Mouse (Mus musculus) MEL (cell line): Measurements from ENCODE around the gene Clk3. TPM values are rescaled to one million over a fixed set of nuclear protein-coding genes. Genes with fewer than 3 reads are reported as not detected.

Source experiments
- DNase-seq: peaks from one replicate; pipeline ENCODE4 v3.0.0; 2011; ENCODE audit warnings: low read depth, low spot score
- H3K27ac ChIP-seq: 2 replicates; pipeline ENCODE4 v1.5.1; 2012; ENCODE audit warnings: low read depth, mild to moderate bottlenecking, control low read depth, low read length, moderate library complexity; ENCODE audit not compliant: control insufficient read depth
- H3K27me3 ChIP-seq, 2 experiments: fragments of 150-350 bp in 1 of 2; sonication (generic) in 1 of 2; 2 replicates each; pipeline ENCODE4 v1.6.1; 2012; ENCODE audit warnings: low read length in 2 of 2, mild to moderate bottlenecking in 2 of 2, improper control_type of control experiment in 1 of 2, moderate library complexity in 1 of 2; ENCODE audit not compliant: insufficient read depth in 2 of 2, control insufficient read depth in 1 of 2
- H3K36me3 ChIP-seq, 2 experiments: 2 replicates each; pipeline ENCODE4 v1.6.1; 2012 to 2014; ENCODE audit warnings: low read length in 2 of 2, improper control_type of control experiment in 1 of 2, inconsistent platforms in 1 of 2, mild to moderate bottlenecking in 1 of 2; ENCODE audit not compliant: insufficient read depth in 2 of 2, control insufficient read depth in 1 of 2
- H3K4me1 ChIP-seq, 2 experiments: fragments of 150-350 bp in 1 of 2; sonication (generic) in 1 of 2; 2 replicates each; pipeline ENCODE4 v1.6.1; 2012; ENCODE audit warnings: low read length in 2 of 2, improper control_type of control experiment in 1 of 2, mild to moderate bottlenecking in 1 of 2; ENCODE audit not compliant: insufficient read depth in 2 of 2, control insufficient read depth in 1 of 2
- H3K4me3 ChIP-seq, 2 experiments: fragments of 150-350 bp in 1 of 2; sonication (generic) in 1 of 2; 2 replicates each; pipeline ENCODE4 v1.5.1; 2012; ENCODE audit warnings: low read depth in 2 of 2, low read length in 2 of 2, mild to moderate bottlenecking in 2 of 2, moderate library complexity in 2 of 2, control low read depth in 1 of 2, improper control_type of control experiment in 1 of 2; ENCODE audit not compliant: control insufficient read depth in 1 of 2, insufficient read depth in 1 of 2
- H3K79me2 ChIP-seq: 2 replicates; pipeline ENCODE4 v1.6.1; 2012; ENCODE audit warnings: mild to moderate bottlenecking, low read length, moderate library complexity; ENCODE audit not compliant: control insufficient read depth, poor library complexity, insufficient read depth
- H3K9ac ChIP-seq: 2 replicates; pipeline ENCODE4 v1.6.1; 2012; ENCODE audit warnings: low read depth, mild to moderate bottlenecking, control low read depth, low read length, moderate library complexity; ENCODE audit not compliant: control insufficient read depth, poor library complexity, severe bottlenecking
- H3K9me3 ChIP-seq: fragments of 150-350 bp; sonication (generic); replicated peaks from 2 replicates; pipeline ENCODE4 v1.6.1; 2012; ENCODE audit warnings: mild to moderate bottlenecking, low read length, improper control_type of control experiment, moderate library complexity; ENCODE audit not compliant: insufficient read depth
- BHLHE40 ChIP-seq: IDR thresholded peaks from 2 replicates; pipeline ENCODE4 v1.6.1; 2012; ENCODE audit warnings: low read depth, mild to moderate bottlenecking, inconsistent platforms, low read length, improper control_type of control experiment, borderline replicate concordance
- CHD1 ChIP-seq: IDR thresholded peaks from 2 replicates; pipeline ENCODE4 v1.6.1; 2012; ENCODE audit warnings: low read depth, mild to moderate bottlenecking, inconsistent platforms, low read length, improper control_type of control experiment
- CHD2 ChIP-seq: IDR thresholded peaks from 2 replicates; pipeline ENCODE4 v1.6.1; 2011; ENCODE audit warnings: low read length, improper control_type of control experiment
- CTCF ChIP-seq, 3 experiments: IDR thresholded peaks in 2 of 3; conservative IDR thresholded peaks in 1 of 3; 2 replicates each; pipeline ENCODE4 v1.5.1; 2011 to 2012; ENCODE audit warnings: low read length in 3 of 3, low read depth in 2 of 3, mild to moderate bottlenecking in 2 of 3, improper control_type of control experiment in 1 of 3, inconsistent platforms in 1 of 3, mixed read lengths in 1 of 3, moderate library complexity in 1 of 3; ENCODE audit not compliant: control insufficient read depth in 1 of 3, insufficient read depth in 1 of 3, poor library complexity in 1 of 3, severe bottlenecking in 1 of 3
- E2F4 ChIP-seq: IDR thresholded peaks from 2 replicates; pipeline ENCODE4 v1.6.1; 2011; ENCODE audit warnings: low read depth, low read length, improper control_type of control experiment, borderline replicate concordance
- ELF1 ChIP-seq: IDR thresholded peaks from 2 replicates; pipeline ENCODE4 v1.6.1; 2014; ENCODE audit warnings: low read depth, mild to moderate bottlenecking, inconsistent platforms, low read length, improper control_type of control experiment, moderate library complexity
- GABPA ChIP-seq: IDR thresholded peaks from 2 replicates; pipeline ENCODE4 v1.6.1; 2012; ENCODE audit warnings: low read depth, mild to moderate bottlenecking, inconsistent platforms, low read length, improper control_type of control experiment, moderate library complexity
- GATA1 ChIP-seq: IDR thresholded peaks from 2 replicates; pipeline ENCODE4 v1.6.1; 2011; ENCODE audit warnings: low read depth, low read length, improper control_type of control experiment
- JUND ChIP-seq: IDR thresholded peaks from 2 replicates; pipeline ENCODE4 v1.6.1; 2011; ENCODE audit warnings: low read depth, mild to moderate bottlenecking, improper control_type of control experiment, low read length
- KAT2A ChIP-seq: conservative IDR thresholded peaks from 2 replicates; pipeline ENCODE4 v1.6.1; 2012; ENCODE audit warnings: low read depth, low read length, improper control_type of control experiment, inconsistent platforms
- MAFK ChIP-seq: IDR thresholded peaks from 2 replicates; pipeline ENCODE4 v1.6.1; 2011; ENCODE audit warnings: low read depth, mild to moderate bottlenecking, low read length, improper control_type of control experiment, borderline replicate concordance
- MAX ChIP-seq: IDR thresholded peaks from 2 replicates; pipeline ENCODE4 v1.6.1; 2011; ENCODE audit warnings: low read length, improper control_type of control experiment
- MAZ ChIP-seq: IDR thresholded peaks from 2 replicates; pipeline ENCODE4 v1.6.1; 2012; ENCODE audit warnings: low read depth, mild to moderate bottlenecking, inconsistent platforms, low read length, improper control_type of control experiment
- MEF2A ChIP-seq: IDR thresholded peaks from 2 replicates; pipeline ENCODE4 v1.6.1; 2014; ENCODE audit warnings: low read depth, mild to moderate bottlenecking, inconsistent platforms, low read length, improper control_type of control experiment; ENCODE audit not compliant: poor library complexity, insufficient replicate concordance, severe bottlenecking; ENCODE audit errors: extremely low read depth
- MXI1 ChIP-seq: IDR thresholded peaks from 2 replicates; pipeline ENCODE4 v1.6.1; 2011; ENCODE audit warnings: mild to moderate bottlenecking, low read depth, low read length, improper control_type of control experiment
- MYB ChIP-seq: IDR thresholded peaks from 2 replicates; pipeline ENCODE4 v1.6.1; 2011; ENCODE audit warnings: mild to moderate bottlenecking, low read depth, low read length, improper control_type of control experiment
- MYC ChIP-seq: IDR thresholded peaks from 2 replicates; pipeline ENCODE4 v1.6.1; 2011; ENCODE audit warnings: low read depth, mild to moderate bottlenecking, low read length, improper control_type of control experiment, moderate library complexity
- NELFE ChIP-seq: IDR thresholded peaks from 2 replicates; pipeline ENCODE4 v1.6.1; 2011; ENCODE audit warnings: low read depth, low read length, improper control_type of control experiment
- POLR2A ChIP-seq, 2 experiments: IDR thresholded peaks; 2 replicates each; pipeline ENCODE4 v1.6.1; 2011 to 2012; ENCODE audit warnings: low read length in 2 of 2, mild to moderate bottlenecking in 2 of 2, control low read depth in 1 of 2, improper control_type of control experiment in 1 of 2, low read depth in 1 of 2, moderate library complexity in 1 of 2; ENCODE audit not compliant: control insufficient read depth in 1 of 2, insufficient read depth in 1 of 2, poor library complexity in 1 of 2
- POLR2AphosphoS2 ChIP-seq: IDR thresholded peaks from 2 replicates; pipeline ENCODE4 v1.6.1; 2011; ENCODE audit warnings: low read length, improper control_type of control experiment
- RAD21 ChIP-seq: IDR thresholded peaks from 2 replicates; pipeline ENCODE4 v1.6.1; 2011; ENCODE audit warnings: mild to moderate bottlenecking, low read depth, low read length, improper control_type of control experiment
- RCOR1 ChIP-seq: IDR thresholded peaks from 2 replicates; pipeline ENCODE4 v1.6.1; 2012; ENCODE audit warnings: low read depth, mild to moderate bottlenecking, inconsistent platforms, low read length, improper control_type of control experiment
- SMC3 ChIP-seq: IDR thresholded peaks from 2 replicates; pipeline ENCODE4 v1.6.1; 2011; ENCODE audit warnings: low read depth, low read length, improper control_type of control experiment
- TAL1 ChIP-seq: IDR thresholded peaks from 2 replicates; pipeline ENCODE4 v1.6.1; 2012; ENCODE audit warnings: mild to moderate bottlenecking, inconsistent platforms, low read length, moderate library complexity, mixed read lengths
- TBP ChIP-seq: IDR thresholded peaks from 2 replicates; pipeline ENCODE4 v1.8.0; 2011; ENCODE audit warnings: low read depth, low read length, improper control_type of control experiment
- TCF12 ChIP-seq: IDR thresholded peaks from 2 replicates; pipeline ENCODE4 v1.6.1; 2014; ENCODE audit warnings: low read depth, mild to moderate bottlenecking, inconsistent platforms, low read length, improper control_type of control experiment, moderate library complexity
- UBTF ChIP-seq: IDR thresholded peaks from 2 replicates; pipeline ENCODE4 v1.6.1; 2012; ENCODE audit warnings: low read depth, mild to moderate bottlenecking, inconsistent platforms, low read length, improper control_type of control experiment, moderate library complexity, borderline replicate concordance; ENCODE audit not compliant: insufficient read depth
- USF1 ChIP-seq: IDR thresholded peaks from 2 replicates; pipeline ENCODE4 v1.6.1; 2014; ENCODE audit warnings: low read depth, mild to moderate bottlenecking, inconsistent platforms, low read length, improper control_type of control experiment, moderate library complexity
- USF2 ChIP-seq, 2 experiments: IDR thresholded peaks; 2 replicates each; pipeline ENCODE4 v1.6.1; 2011 to 2012; ENCODE audit warnings: improper control_type of control experiment in 2 of 2, low read length in 2 of 2, borderline replicate concordance in 1 of 2, inconsistent platforms in 1 of 2, low read depth in 1 of 2, mild to moderate bottlenecking in 1 of 2; ENCODE audit not compliant: insufficient read depth in 1 of 2
- ZC3H11A ChIP-seq: IDR thresholded peaks from 2 replicates; pipeline ENCODE4 v1.6.1; 2012; ENCODE audit warnings: low read depth, mild to moderate bottlenecking, inconsistent platforms, low read length, improper control_type of control experiment
- ZKSCAN1 ChIP-seq: IDR thresholded peaks from 2 replicates; pipeline ENCODE4 v1.6.1; 2012; ENCODE audit warnings: low read depth, mild to moderate bottlenecking, inconsistent platforms, low read length, improper control_type of control experiment, moderate library complexity
- ZNF384 ChIP-seq: IDR thresholded peaks from 2 replicates; pipeline ENCODE4 v1.6.1; 2012; ENCODE audit warnings: low read depth, mild to moderate bottlenecking, inconsistent platforms, low read length, improper control_type of control experiment
- polyA plus RNA-seq, 2 experiments: library from polyadenylated mRNA; stranded (reverse) in 1 of 2; unstranded in 1 of 2; fragments of >175 nt in 1 of 2; fragments of >200 nt in 1 of 2; gene quantifications; 2 replicates each; pipeline versions ENCODE4 v1.2.1 to v1.2.4; 2012; ENCODE audit warnings: low replicate concordance in 2 of 2, low read depth in 1 of 2; ENCODE audit not compliant: insufficient read length in 2 of 2, insufficient read depth in 1 of 2, missing spikeins in 1 of 2
- total RNA-seq: library from RNA; depleted of rRNA; stranded (reverse); fragments of 300-350 nt; gene quantifications from 2 replicates; pipeline ENCODE4 v1.2.3, GENCODE M21; 2012

The Clk3 gene
- total and polyA plus RNA-seq, 3 experiments = 31.2 to 65.6 TPM; not detected in 1

GRCm38 (mm10) chr9:57774168-57774567 lies 8.5 kb upstream of the Clk3 start:
- TF ChIP-seq RCOR1 = no peak
- TF ChIP-seq ZC3H11A = peak; percentile 44
- no peak for TF ChIP-seq POLR2A (IDR thresholded peaks at IDR 0.05; ENCODE audit: control insufficient read depth in 1 of 2, insufficient read depth in 1 of 2, low read depth in 1 of 2, low read length in 2 of 2, poor library complexity in 1 of 2)
- TF ChIP-seq MYC = peak; percentile 89
- no peak for TF ChIP-seq CHD2
- no peak for TF ChIP-seq ELF1
- no peak for TF ChIP-seq NELFE
- no peak for TF ChIP-seq ZNF384
- no peak for TF ChIP-seq E2F4
- no peak for TF ChIP-seq TBP
- TF ChIP-seq SMC3 = peak; percentile 58
- no peak for TF ChIP-seq KAT2A
- no peak for TF ChIP-seq USF2 (IDR thresholded peaks at IDR 0.05; ENCODE audit: borderline replicate concordance in 1 of 2, insufficient read depth in 1 of 2, low read depth in 1 of 2, low read length in 2 of 2)
- TF ChIP-seq CHD1 = no peak
- peak; percentile 40 for TF ChIP-seq RAD21
- no peak for TF ChIP-seq MYB
- TF ChIP-seq GABPA = no peak
- no peak for TF ChIP-seq ZKSCAN1
- no peak for TF ChIP-seq UBTF
- 0 out of 2 replicates have a peak, but pooled peaks have one; percentile 19 for TF ChIP-seq MAX
- no peak for TF ChIP-seq POLR2AphosphoS2
- TF ChIP-seq MAZ = no peak
- no peak for TF ChIP-seq USF1
- no peak for TF ChIP-seq JUND
- TF ChIP-seq MXI1 = 0 out of 2 replicates have a peak, but pooled peaks have one; percentile 24
- TF ChIP-seq MAFK = no peak
- no peak for TF ChIP-seq GATA1
- TF ChIP-seq TCF12 = no peak
- TF ChIP-seq MEF2A = no peak
- TF ChIP-seq CTCF (IDR thresholded peaks at IDR 0.05 in 2 of 3, conservative IDR thresholded peaks at IDR 0.05 in 1 of 3; ENCODE audit: control insufficient read depth in 1 of 3, insufficient read depth in 1 of 3, low read depth in 2 of 3, low read length in 3 of 3, poor library complexity in 1 of 3, severe bottlenecking in 1 of 3) = peak; percentile 14 to 62 (median 41); a peak in 4 of 6 replicates
- TF ChIP-seq BHLHE40 = no peak
- no peak for TF ChIP-seq TAL1
- TF ChIP-seq, all 39 proteins: peak for 7
- Histone ChIP-seq H3K79me2 (no peaks in the 10 kb centered on the region), H3K4me3 (no peak overlapping the region), H3K9me3 (no peaks in the 10 kb centered on the region), H3K4me1 (peaks cover 5 to 42% of the 10 kb centered on the region in 2 experiments), H3K27me3 (no peaks in the 10 kb centered on the region), H3K9ac (no peak overlapping the region), H3K36me3 (peaks cover 0 to 25% of the 10 kb centered on the region in 2 experiments; a peak in 2 of 4 replicates), H3K27ac (no peak overlapping the region)
- DNase-seq = peak; percentile 62
